Mouse (Mus musculus) limb, embryonic 11.5 days (tissue): ENCODE measurements at regions not wholly inside any gene's neighbourhood (a gene's known extent, or its start where the extent isn't known, plus 50 kb on each side); places are given as distances from the start of the nearest gene placed in this dataset.
"Not testable (repeated sequence)": the region's sequence is repeated elsewhere in the genome, so short reads cannot be mapped to it uniquely, and the experiment has no call there.

Source experiments
- ATAC-seq: fragments of 200-750 bp; cut with Nextera tagmentation; 2 replicates; pipeline ENCODE4 v1.8.0; 2017; ENCODE audit warnings: low read depth; ENCODE audit not compliant: insufficient number of reproducible peaks, low FRiP score, low TSS enrichment
- DNase-seq: peaks from one replicate; pipeline ENCODE4 v3.0.0-alpha.2; 2015; ENCODE audit warnings: low spot score
- H3K27ac ChIP-seq: fragments of 300-500 bp; sonication (generic); replicated peaks from 2 replicates; pipeline ENCODE4 v1.5.1; 2014; ENCODE audit warnings: low read depth, mild to moderate bottlenecking, low read length
- H3K27me3 ChIP-seq: fragments of 300-500 bp; sonication (generic); 2 replicates; pipeline ENCODE4 v1.6.1; 2014; ENCODE audit warnings: mild to moderate bottlenecking, low read length, mixed read lengths; ENCODE audit not compliant: control insufficient read depth, insufficient read depth
- H3K36me3 ChIP-seq: fragments of 300-500 bp; sonication (generic); 2 replicates; pipeline ENCODE4 v1.6.1; 2014; ENCODE audit warnings: mild to moderate bottlenecking, low read length, moderate library complexity, mixed read lengths; ENCODE audit not compliant: control insufficient read depth, insufficient read depth
- H3K4me1 ChIP-seq: fragments of 300-500 bp; sonication (generic); 2 replicates; pipeline ENCODE4 v1.6.1; 2014; ENCODE audit warnings: low read length, mixed read lengths; ENCODE audit not compliant: control insufficient read depth, insufficient read depth
- H3K4me2 ChIP-seq: fragments of 300-500 bp; sonication (generic); 2 replicates; pipeline ENCODE4 v1.6.1; 2014; ENCODE audit warnings: low read depth, mild to moderate bottlenecking, moderate library complexity; ENCODE audit not compliant: severe bottlenecking
- H3K4me3 ChIP-seq: fragments of 300-500 bp; sonication (generic); 2 replicates; pipeline ENCODE4 v1.5.1; 2014; ENCODE audit warnings: low read depth, low read length
- H3K9ac ChIP-seq: fragments of 300-500 bp; sonication (generic); 2 replicates; pipeline ENCODE4 v1.6.1; 2014; ENCODE audit warnings: mild to moderate bottlenecking, low read length
- H3K9me3 ChIP-seq: fragments of 300-500 bp; sonication (generic); 2 replicates; pipeline ENCODE4 v1.6.1; 2016; ENCODE audit warnings: low read length; ENCODE audit not compliant: control insufficient read depth
- WGBS: fragments of 180-500 bp; shearing (Covaris S2); extraction: QIAGEN DNeasy Blood & Tissue Kit; methylation state at CpG from one replicate; pipeline ENCODE4 v1.1.7; 2014; 5-methylcytosine and 5-hydroxymethylcytosine counted together

GRCm38 (mm10) chr16:86209319-86209718, 307.7 kb upstream of the Adamts5 start:
- Histone ChIP-seq H3K9me3 (no peaks in the 10 kb centered on the region), H3K4me3 (no peak overlapping the region), H3K27ac (no peak overlapping the region), H3K36me3 (no peaks in the 10 kb centered on the region), H3K4me1 (no peaks in the 10 kb centered on the region), H3K4me2 (no peak overlapping the region), H3K9ac (no peak overlapping the region), H3K27me3 (no peaks in the 10 kb centered on the region)
- DNase-seq (no peak), ATAC-seq (no peak)

- Histone ChIP-seq H3K4me2 (no peak overlapping the region), H3K27me3 (no peaks in the 10 kb centered on the region), H3K9ac (no peak overlapping the region), H3K36me3 (no peaks in the 10 kb centered on the region), H3K4me1 (no peaks in the 10 kb centered on the region), H3K9me3 (no peaks in the 10 kb centered on the region), H3K27ac (no peak overlapping the region), H3K4me3 (no peak overlapping the region)
- no peak for DNase-seq
- ATAC-seq, result no peak
- WGBS, result 69% methylated on average over 1 of the region's 1 CpGs
Measured at GRCm38 (mm10) chr16:86189874-86190273, 288.2 kb upstream of the Adamts5 start.

GRCm38 (mm10) chr16:86188966-86189365, 287.3 kb upstream of the Adamts5 start:
- Histone ChIP-seq H3K4me2 (no peak overlapping the region), H3K9ac (no peak overlapping the region), H3K4me1 (no peaks in the 10 kb centered on the region), H3K36me3 (no peaks in the 10 kb centered on the region), H3K27ac (no peak overlapping the region), H3K27me3 (no peaks in the 10 kb centered on the region), H3K9me3 (no peaks in the 10 kb centered on the region), H3K4me3 (no peak overlapping the region)
- ATAC-seq (no peak), DNase-seq (no peak)
- WGBS, result 87% methylated on average over 3 of the region's 3 CpGs

- H3K9ac ChIP-seq, H3K27me3 ChIP-seq, H3K27ac ChIP-seq, H3K4me2 ChIP-seq, ATAC-seq, H3K36me3 ChIP-seq, H3K4me3 ChIP-seq, DNase-seq, H3K4me1 ChIP-seq, H3K9me3 ChIP-seq: not testable (repeated sequence)
- WGBS, result 78% methylated on average over 4 of the region's 4 CpGs
Measured at GRCm38 (mm10) chr16:86187609-86188008, 286.0 kb upstream of the Adamts5 start.

GRCm38 (mm10) chr16:86159021-86159815, 257.6 kb upstream of the Adamts5 start:
- ATAC-seq (no peak), DNase-seq (no peak)
- no peaks in the 10 kb centered on the region for H3K9me3 ChIP-seq
- H3K4me2 ChIP-seq, result no peak overlapping the region
- no peaks in the 10 kb centered on the region for H3K36me3 ChIP-seq
- H3K27ac ChIP-seq, result no peak overlapping the region
- 92% methylated on average over 4 of the region's 4 CpGs for WGBS
- H3K27me3 ChIP-seq, result no peaks in the 10 kb centered on the region
- no peak overlapping the region for H3K9ac ChIP-seq
- H3K4me1 ChIP-seq, result no peaks in the 10 kb centered on the region
- no peak overlapping the region for H3K4me3 ChIP-seq

GRCm38 (mm10) chr16:86138171-86138570, 236.5 kb upstream of the Adamts5 start:
- Histone ChIP-seq H3K27ac (no peak overlapping the region), H3K9ac (no peak overlapping the region), H3K9me3 (no peaks in the 10 kb centered on the region), H3K27me3 (no peaks in the 10 kb centered on the region), H3K4me3 (no peak overlapping the region), H3K4me1 (no peaks in the 10 kb centered on the region), H3K4me2 (no peak overlapping the region), H3K36me3 (no peaks in the 10 kb centered on the region)
- DNase-seq (no peak), ATAC-seq (no peak)
- 64% methylated on average over 3 of the region's 3 CpGs for WGBS

GRCm38 (mm10) chr16:86136169-86136568, 234.5 kb upstream of the Adamts5 start:
- H3K4me1 ChIP-seq, result no peaks in the 10 kb centered on the region
- no peaks in the 10 kb centered on the region for H3K36me3 ChIP-seq
- no peak overlapping the region for H3K27ac ChIP-seq
- 57% methylated on average over 3 of the region's 3 CpGs for WGBS
- no peaks in the 10 kb centered on the region for H3K27me3 ChIP-seq
- H3K9ac ChIP-seq, result no peak overlapping the region
- H3K4me2 ChIP-seq, result no peak overlapping the region
- H3K9me3 ChIP-seq, result no peaks in the 10 kb centered on the region
- H3K4me3 ChIP-seq, result no peak overlapping the region
- no peak for DNase-seq
- ATAC-seq, result no peak

GRCm38 (mm10) chr16:86127391-86127790, 225.8 kb upstream of the Adamts5 start:
- 87% methylated on average over 4 of the region's 4 CpGs for WGBS
- H3K9me3 ChIP-seq, result no peaks in the 10 kb centered on the region
- H3K27ac ChIP-seq, result no peak overlapping the region
- H3K9ac ChIP-seq, result no peak overlapping the region
- no peak overlapping the region for H3K4me3 ChIP-seq
- no peak for DNase-seq
- ATAC-seq, result no peak
- no peaks in the 10 kb centered on the region for H3K27me3 ChIP-seq
- no peaks in the 10 kb centered on the region for H3K4me1 ChIP-seq
- no peak overlapping the region for H3K4me2 ChIP-seq
- H3K36me3 ChIP-seq, result no peaks in the 10 kb centered on the region

GRCm38 (mm10) chr16:86124182-86124581, 222.6 kb upstream of the Adamts5 start:
- Histone ChIP-seq H3K9me3 (no peaks in the 10 kb centered on the region), H3K36me3 (no peaks in the 10 kb centered on the region), H3K27me3 (no peaks in the 10 kb centered on the region), H3K4me1 (no peaks in the 10 kb centered on the region), H3K4me2 (no peak overlapping the region), H3K9ac (no peak overlapping the region), H3K4me3 (no peak overlapping the region), H3K27ac (no peak overlapping the region)
- no peak for ATAC-seq
- DNase-seq, result no peak
- WGBS, result 96% methylated on average over 1 of the region's 1 CpGs
